Mouse (Mus musculus) ES-E14 (cell line): ENCODE measurements around the gene Rab2b.

Source experiments
- CHD2 ChIP-seq: IDR thresholded peaks from 2 replicates; pipeline ENCODE4 v1.6.1; 2014; ENCODE audit warnings: mild to moderate bottlenecking, low read depth, low read length, inconsistent platforms
- HCFC1 ChIP-seq: IDR thresholded peaks from 2 replicates; pipeline ENCODE4 v1.6.1; 2012; ENCODE audit warnings: low read length, inconsistent platforms, borderline replicate concordance; ENCODE audit not compliant: insufficient read depth
- MAFK ChIP-seq: IDR thresholded peaks from 2 replicates; pipeline ENCODE4 v1.6.1; 2014; ENCODE audit warnings: mild to moderate bottlenecking, low read depth, low read length, inconsistent platforms; ENCODE audit not compliant: insufficient read depth
- ZC3H11A ChIP-seq: IDR thresholded peaks from 2 replicates; pipeline ENCODE4 v1.6.1; 2012; ENCODE audit warnings: low read depth, mild to moderate bottlenecking, inconsistent platforms, low read length, borderline replicate concordance
- ZNF384 ChIP-seq: IDR thresholded peaks from 2 replicates; pipeline ENCODE4 v1.6.1; 2012; ENCODE audit warnings: low read depth, low read length, inconsistent platforms

DNA sequence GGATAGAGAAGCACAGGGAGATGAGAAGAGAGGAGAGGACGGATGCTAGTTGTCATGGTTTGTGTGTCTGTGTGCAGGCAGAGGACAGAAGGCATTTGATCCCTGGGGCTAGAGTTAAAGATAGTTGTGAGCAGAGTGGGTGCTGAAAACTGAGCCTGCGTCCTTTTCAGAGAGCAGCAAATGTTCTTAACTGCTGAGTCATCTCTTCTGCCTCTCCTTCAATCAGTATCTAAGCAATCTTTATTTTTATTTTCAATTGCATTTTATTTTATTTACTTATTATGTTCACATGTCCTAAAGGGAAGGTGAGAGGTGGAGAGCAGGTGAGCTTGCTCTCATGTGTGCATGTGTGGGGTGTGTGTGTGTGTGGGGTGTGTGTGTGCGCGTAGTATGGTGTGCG, 4.3 kb upstream of the Rab2b start:
- TF ChIP-seq CHD2: no peak
- TF ChIP-seq ZNF384: no peak
- TF ChIP-seq ZC3H11A: no peak
- no peak for TF ChIP-seq HCFC1
- TF ChIP-seq MAFK: peak; percentile 95
